Comparison of ENCODE assay signal across 15 mouse cellular contexts in genomic region chr17:3747808-3748335, GRCm38 (mm10). TPM values are rescaled to one million over a fixed set of nuclear protein-coding genes. Genes with fewer than 3 reads are reported as not detected.
A peak's percentile ranks its signal among the peaks of the same experiment; 100 is the strongest.
DNase-seq lines count a peak whose midpoint lies in the region; ATAC-seq and TF ChIP-seq lines count a peak whose summit lies in the region.
"Had no signal": no experiment of that assay in that cellular context is flagged by ENCODE, and none has a peak within 500 bp of the region (broad histone marks: within the 10 kb centered on the region; RNA-seq: fewer than 3 reads in every experiment).

No protein-coding gene starts in this region.

- H3K27ac ChIP-seq in left cerebral cortex, adult 2 months: no peak overlapping the region
- H3K27ac ChIP-seq in neural tube, embryonic 15.5 days (replicated peaks): no peak overlapping the region
- H3K27ac ChIP-seq: forebrain, embryonic 15.5 days; limb, embryonic 13.5 days; stomach, embryonic 15.5 days had no signal

- H3K4me3 ChIP-seq in left cerebral cortex, adult 2 months: no peak overlapping the region
- H3K4me3 ChIP-seq in neural tube, embryonic 15.5 days (replicated peaks): no peak overlapping the region
- H3K4me3 ChIP-seq: forebrain, embryonic 15.5 days; limb, embryonic 13.5 days; stomach, embryonic 15.5 days had no signal

- no peaks in the 10 kb centered on the region for H3K36me3 ChIP-seq in neural tube, embryonic 15.5 days
- H3K36me3 ChIP-seq: forebrain, embryonic 15.5 days; limb, embryonic 13.5 days; stomach, embryonic 15.5 days had no signal

- H3K9me3 ChIP-seq in neural tube, embryonic 15.5 days (replicated peaks): no peaks in the 10 kb centered on the region
- H3K9me3 ChIP-seq: forebrain, embryonic 15.5 days; limb, embryonic 13.5 days; stomach, embryonic 15.5 days had no signal

- peak; percentile 23 for DNase-seq in gastrocnemius, postnatal 10 days
- no peak for DNase-seq in gastrocnemius, postnatal 36 days
- peak; percentile 60 for DNase-seq in left cerebral cortex, postnatal 4 days
- no peak for DNase-seq in left cerebral cortex, adult 2 months (ENCODE audit: extremely low spot score in 1 of 2, low spot score in 2 of 2)
- DNase-seq in adrenal gland, postnatal 25 days: peak; percentile 27
- DNase-seq in fat pad, adult 2 months (ENCODE audit: extremely low read depth, low read depth, low spot score): peak; percentile 2
- DNase-seq: layer of hippocampus, adult 9-11 months; retina, postnatal 1 day had no signal

- H3K4me2 ChIP-seq in neural tube, embryonic 15.5 days: no peak overlapping the region
- H3K4me2 ChIP-seq: forebrain, embryonic 15.5 days; limb, embryonic 13.5 days; stomach, embryonic 15.5 days had no signal

- H3K27me3 ChIP-seq in neural tube, embryonic 15.5 days (replicated peaks): no peaks in the 10 kb centered on the region
- H3K27me3 ChIP-seq: forebrain, embryonic 15.5 days; limb, embryonic 13.5 days; stomach, embryonic 15.5 days had no signal

- intact Hi-C loops in gastrocnemius, postnatal 36 days (cut with DNase I): no loop called here
- intact Hi-C loops in left cerebral cortex, postnatal 4 days (cut with DNase I): no loop called here
- intact Hi-C loops in left cerebral cortex, adult 2 months (cut with DNase I): no loop called here

- H3K9ac ChIP-seq in neural tube, embryonic 15.5 days (replicated peaks): no peak overlapping the region
- H3K9ac ChIP-seq: forebrain, embryonic 15.5 days; limb, embryonic 13.5 days; stomach, embryonic 15.5 days had no signal

- no peak for TF ChIP-seq CTCF in left cerebral cortex, adult 2 months (IDR thresholded peaks at IDR 0.05)

- H3K4me1 ChIP-seq in neural tube, embryonic 15.5 days: no peaks in the 10 kb centered on the region
- H3K4me1 ChIP-seq: forebrain, embryonic 15.5 days; limb, embryonic 13.5 days; stomach, embryonic 15.5 days had no signal

- WGBS in neural tube, embryonic 15.5 days: 76% methylated on average over 8 of the region's 8 CpGs

- ATAC-seq in neural tube, embryonic 15.5 days (ENCODE audit: low FRiP score): no peak
- ATAC-seq: forebrain, embryonic 15.5 days; intestine, postnatal 0 days had no signal

RNA-seq across cellular contexts. Expression of gene Nox3, which starts 51.8 kb away (rescaled TPM):
- total RNA-seq in gastrocnemius, postnatal 10 days (2021): not detected
- not detected for total RNA-seq in gastrocnemius, postnatal 36 days (2021)
- under 1 TPM in 1 of 2 experiments, not detected in 1; 0.44 TPM for total RNA-seq in left cerebral cortex, postnatal 4 days (2021)
- under 1 TPM in 1 of 2 experiments, not detected in 1; 0.30 TPM for total RNA-seq in left cerebral cortex, adult 2 months (2021)
- total RNA-seq in adrenal gland, postnatal 25 days (2021): not detected in 2 replicates
- not detected in 2 replicates for polyA plus RNA-seq in neural tube, embryonic 15.5 days (2015; fragmentation: Nextera tagmentation; extraction: Ambion mirVana)
- polyA plus RNA-seq: embryonic facial prominence, embryonic 11.5 days; forebrain, embryonic 15.5 days; heart, embryonic 16.5 days; intestine, postnatal 0 days; limb, embryonic 13.5 days; stomach, embryonic 15.5 days had no signal

Comparison
In these comparisons a context has a peak if more than half of its experiments do, and no peak if none do; other contexts are left out.
1. DNase-seq: peak in gastrocnemius, postnatal 10 days (single experiment), left cerebral cortex, postnatal 4 days (single experiment), adrenal gland, postnatal 25 days (single experiment) and fat pad, adult 2 months (single experiment); none in gastrocnemius, postnatal 36 days (0 of 2) and left cerebral cortex, adult 2 months (0 of 2).